Mouse (Mus musculus): ENCODE data around the gene Slc25a13.

DNA sequence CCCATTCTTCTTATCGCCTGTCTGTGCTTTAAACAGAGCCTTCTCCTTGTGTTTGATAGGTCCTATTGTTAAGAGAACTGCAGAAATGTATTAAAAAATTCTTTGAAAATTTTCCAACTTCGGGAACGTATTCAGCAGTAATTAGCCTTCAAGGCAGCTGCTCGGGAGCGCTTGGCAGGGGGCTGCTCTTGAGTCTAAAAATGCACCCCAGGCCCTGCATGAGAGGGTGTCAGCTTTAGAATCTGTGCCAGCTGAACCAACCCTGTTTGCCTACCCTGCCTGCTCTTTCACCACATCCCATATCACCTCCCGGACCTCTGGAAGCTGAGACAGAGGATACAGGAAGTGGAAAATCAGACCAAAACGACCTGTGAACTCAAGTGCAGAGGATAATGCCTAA, 223.9 kb downstream of the Slc25a13 start:
- TF ChIP-seq CTCF (conservative IDR thresholded peaks at IDR 0.05; ENCODE audit: low read length) (no peak), POU5F1 (IDR thresholded peaks at IDR 0.05; ENCODE audit: borderline replicate concordance, low read length) (no peak), NANOG (IDR thresholded peaks at IDR 0.05; ENCODE audit: borderline replicate concordance, low read length) (no peak)
